Mouse (Mus musculus) ES-Bruce4 (cell line): ENCODE measurements around the gene Wdr18. TPM values are rescaled to one million over a fixed set of nuclear protein-coding genes. Genes with fewer than 3 reads are reported as not detected.
A peak's percentile ranks its signal among the peaks of the same experiment; 100 is the strongest.

Experiments
- H3K27ac ChIP-seq: 2 replicates; pipeline ENCODE4 v1.5.1; 2012; ENCODE audit warnings: low read length, inconsistent platforms; ENCODE audit not compliant: insufficient read depth
- H3K27me3 ChIP-seq: 2 replicates; pipeline ENCODE4 v1.6.1; 2012; ENCODE audit warnings: mild to moderate bottlenecking, low read length, inconsistent platforms; ENCODE audit not compliant: control insufficient read depth, poor library complexity, insufficient read depth, severe bottlenecking
- H3K36me3 ChIP-seq: 2 replicates; pipeline ENCODE4 v1.6.1; 2012; ENCODE audit warnings: inconsistent platforms, mild to moderate bottlenecking, low read length, moderate library complexity; ENCODE audit not compliant: control insufficient read depth, poor library complexity, insufficient read depth, severe bottlenecking
- H3K4me1 ChIP-seq: one replicate; pipeline ENCODE4 v1.8.1; 2011; ENCODE audit warnings: low read length; ENCODE audit not compliant: control insufficient read depth, insufficient read depth
- H3K4me3 ChIP-seq: 2 replicates; pipeline ENCODE4 v1.5.1; 2011; ENCODE audit warnings: low read depth, mild to moderate bottlenecking, low read length
- H3K9ac ChIP-seq: 2 replicates; pipeline ENCODE4 v1.6.1; 2012; ENCODE audit warnings: low read depth, mild to moderate bottlenecking, inconsistent platforms; ENCODE audit not compliant: poor library complexity, severe bottlenecking
- H3K9me3 ChIP-seq: replicated peaks from 2 replicates; pipeline ENCODE4 v1.6.1; 2012; ENCODE audit warnings: mild to moderate bottlenecking, low read length, inconsistent platforms; ENCODE audit not compliant: control insufficient read depth, poor library complexity, insufficient read depth, severe bottlenecking
- CTCF ChIP-seq: IDR thresholded peaks from one replicate; pipeline ENCODE4 v1.8.1; 2011; ENCODE audit warnings: low read depth, low read length
- EP300 ChIP-seq: IDR thresholded peaks from 2 replicates; pipeline ENCODE4 v1.6.1; 2011; ENCODE audit warnings: low read depth, low read length; ENCODE audit not compliant: insufficient read depth
- POLR2A ChIP-seq: IDR thresholded peaks from one replicate; pipeline ENCODE4 v1.8.1; 2011; ENCODE audit warnings: low read length; ENCODE audit not compliant: insufficient read depth
- polyA plus RNA-seq: library from polyadenylated mRNA; stranded (reverse); fragments of >200 nt; gene quantifications from 2 replicates; pipeline ENCODE4 v1.2.4, GENCODE M21; 2011; ENCODE audit warnings: low read depth; ENCODE audit not compliant: missing spikeins, insufficient read depth, insufficient read length

The Wdr18 gene
- polyA plus RNA-seq, 1 experiment = 55.3 TPM

DNA sequence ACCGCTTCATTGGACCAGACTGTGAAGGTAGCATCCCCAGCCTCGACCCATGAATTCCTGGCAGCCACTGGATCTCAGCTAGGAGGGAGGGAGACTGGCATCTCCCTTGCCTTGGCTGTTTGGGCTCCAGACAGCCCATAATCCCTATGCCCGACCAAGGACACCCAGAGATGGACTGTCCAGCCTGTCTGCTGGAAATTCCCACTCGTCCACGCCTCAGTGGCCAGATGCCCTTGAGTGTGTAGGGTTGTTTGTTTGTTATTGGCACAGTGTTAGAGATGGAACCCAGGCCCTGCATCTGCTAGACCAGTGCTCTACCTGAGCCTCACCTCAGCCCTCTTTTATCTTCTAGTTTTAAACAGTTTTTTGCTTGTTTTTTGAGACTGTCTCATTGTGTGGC is 5.4 kb downstream of the Wdr18 start:
- Histone ChIP-seq H3K9me3 (no peaks in the 10 kb centered on the region), H3K27me3 (no peaks in the 10 kb centered on the region), H3K9ac (no peak overlapping the region), H3K36me3 (peaks cover 37% of the 10 kb centered on the region), H3K27ac (no peak overlapping the region), H3K4me3 (no peak overlapping the region), H3K4me1 (no peaks in the 10 kb centered on the region)
- TF ChIP-seq POLR2A (no peak), CTCF (no peak), EP300 (no peak)

DNA sequence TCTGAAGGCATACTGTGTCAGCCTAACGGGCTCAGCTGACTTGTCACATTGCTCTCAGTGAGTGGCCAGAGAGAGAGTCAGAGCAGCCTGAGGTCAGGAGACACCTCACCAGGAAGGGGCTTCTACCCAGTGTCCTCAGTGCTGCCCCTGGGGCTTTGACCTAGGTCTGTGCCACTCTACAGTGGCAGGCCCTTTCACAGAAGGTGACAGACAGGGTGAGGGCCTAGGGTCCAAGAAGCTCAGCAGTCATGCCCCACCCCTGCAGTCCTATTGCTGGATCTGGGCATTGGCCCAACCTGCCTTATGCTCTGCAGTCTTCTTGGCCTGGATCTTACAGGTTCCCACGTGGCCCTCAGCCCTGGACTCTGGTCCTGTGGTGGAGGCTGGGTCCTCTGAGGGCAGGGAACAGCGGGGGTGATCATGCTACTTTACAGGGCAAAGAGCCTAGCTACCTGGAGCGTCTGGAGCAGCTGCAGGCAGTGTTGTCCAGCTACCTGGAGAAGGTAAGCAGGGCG is 7.0 kb downstream of the Wdr18 start:
- Histone ChIP-seq H3K9me3 (no peaks in the 10 kb centered on the region), H3K4me3 (no peak overlapping the region), H3K36me3 (peaks cover 32% of the 10 kb centered on the region), H3K9ac (no peak overlapping the region), H3K27me3 (no peaks in the 10 kb centered on the region), H3K4me1 (no peaks in the 10 kb centered on the region), H3K27ac (no peak overlapping the region)
- TF ChIP-seq EP300 = no peak
- TF ChIP-seq CTCF = no peak
- TF ChIP-seq POLR2A = no peak

DNA sequence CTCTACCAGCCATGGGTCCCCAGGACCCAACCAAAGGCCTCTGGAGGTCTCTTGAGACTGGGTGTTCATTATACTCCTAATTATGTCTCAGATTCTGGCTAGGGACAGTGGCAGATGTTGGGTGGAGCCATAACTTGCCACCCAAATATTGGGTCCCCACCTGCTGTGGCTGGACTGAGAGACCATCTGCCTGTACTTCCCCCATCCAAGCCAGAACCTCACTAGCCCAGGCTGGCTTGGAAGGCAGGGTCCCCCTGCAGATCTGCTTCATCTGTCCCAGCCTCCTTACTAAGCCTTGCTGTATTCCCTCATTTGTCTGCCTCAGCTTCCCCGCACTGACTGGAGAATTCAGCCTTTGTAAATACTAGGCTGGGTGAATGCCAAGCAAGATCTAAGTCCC is 8.2 kb downstream of the Wdr18 start:
- TF ChIP-seq CTCF = no peak
- no peak for TF ChIP-seq EP300
- no peak for TF ChIP-seq POLR2A
- Histone ChIP-seq H3K27me3 (no peaks in the 10 kb centered on the region), H3K9ac (no peak overlapping the region), H3K4me1 (no peaks in the 10 kb centered on the region), H3K4me3 (no peak overlapping the region), H3K9me3 (no peaks in the 10 kb centered on the region), H3K27ac (no peak overlapping the region), H3K36me3 (peaks cover 24% of the 10 kb centered on the region; the same call in 1 of the 2 replicates)

DNA sequence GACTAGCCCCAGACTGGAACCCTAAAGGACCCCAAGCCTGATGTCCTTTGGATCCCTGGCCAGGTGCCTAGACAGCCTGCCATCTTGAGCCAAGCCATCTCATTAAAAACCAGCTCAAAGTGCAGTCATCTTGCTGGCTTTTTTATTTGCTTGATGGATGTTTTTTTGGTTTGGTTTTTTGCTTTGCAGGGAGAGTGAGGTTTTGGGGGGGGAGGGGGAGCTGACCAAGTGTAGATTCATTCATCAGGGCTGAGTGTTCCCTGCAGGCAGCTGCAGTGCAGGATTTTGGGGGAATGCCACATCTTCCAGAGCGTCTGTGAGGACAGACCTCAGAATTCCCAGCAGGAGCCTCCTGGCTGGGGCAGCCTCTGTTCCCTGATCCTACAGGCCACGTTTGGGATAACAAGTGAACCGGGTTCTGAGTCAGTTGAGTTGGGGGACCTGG is 9.2 kb downstream of the Wdr18 start:
- peaks cover 19% of the 10 kb centered on the region; the same call in 1 of the 2 replicates for H3K36me3 ChIP-seq
- no peak overlapping the region for H3K27ac ChIP-seq
- H3K9ac ChIP-seq = no peak overlapping the region
- no peak for TF ChIP-seq EP300
- no peak for TF ChIP-seq POLR2A
- TF ChIP-seq CTCF = no peak
- no peaks in the 10 kb centered on the region for H3K9me3 ChIP-seq
- no peaks in the 10 kb centered on the region for H3K4me1 ChIP-seq
- H3K27me3 ChIP-seq = no peaks in the 10 kb centered on the region
- no peak overlapping the region for H3K4me3 ChIP-seq

DNA sequence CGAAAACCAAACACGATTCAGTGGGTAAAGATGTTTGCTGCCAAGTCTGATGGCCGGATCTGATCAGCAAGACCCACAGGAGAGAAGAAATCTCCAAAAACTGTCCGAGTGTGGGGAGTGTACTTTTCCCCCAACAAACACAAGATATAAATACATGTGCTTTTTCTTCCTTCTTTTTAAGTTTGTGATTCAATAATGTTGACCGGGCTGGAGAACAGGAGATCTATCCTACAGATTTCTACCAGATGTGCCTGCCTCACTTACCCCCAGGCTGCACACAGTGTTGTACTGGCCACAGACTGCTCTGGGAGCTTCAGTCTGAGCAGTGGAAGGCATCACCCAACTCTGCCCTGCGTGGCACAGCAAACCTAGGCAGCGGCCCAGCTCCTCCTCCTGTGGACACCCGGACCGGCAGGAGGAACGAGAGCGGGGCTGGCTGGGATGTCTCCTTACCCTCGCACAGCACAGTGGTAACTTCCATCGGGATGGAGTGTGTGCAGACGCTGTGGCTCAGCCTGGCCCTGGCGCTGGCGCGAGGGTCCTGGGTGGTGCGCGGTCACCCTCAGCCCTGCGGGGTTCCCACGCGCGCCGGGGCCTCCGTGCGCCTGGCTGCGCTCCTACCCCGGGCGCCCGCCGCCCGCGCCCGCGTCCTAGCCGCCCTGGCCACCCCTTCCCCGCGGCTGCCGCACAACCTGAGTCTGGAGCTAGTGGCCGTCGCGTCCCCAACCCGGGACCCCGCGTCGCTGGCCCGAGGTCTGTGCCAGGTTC is 10.6 kb downstream of the Wdr18 start, which contains the start of gene Grin3b:
Gene Grin3b, plus strand, starts transcription at position 301 of the 768 bp plus-strand sequence.
- H3K9ac ChIP-seq = peak within 1 kb of the TSS; percentile 62
- H3K36me3 ChIP-seq = peaks cover 9% of the 10 kb centered on the region; the same call in 1 of the 2 replicates

DNA sequence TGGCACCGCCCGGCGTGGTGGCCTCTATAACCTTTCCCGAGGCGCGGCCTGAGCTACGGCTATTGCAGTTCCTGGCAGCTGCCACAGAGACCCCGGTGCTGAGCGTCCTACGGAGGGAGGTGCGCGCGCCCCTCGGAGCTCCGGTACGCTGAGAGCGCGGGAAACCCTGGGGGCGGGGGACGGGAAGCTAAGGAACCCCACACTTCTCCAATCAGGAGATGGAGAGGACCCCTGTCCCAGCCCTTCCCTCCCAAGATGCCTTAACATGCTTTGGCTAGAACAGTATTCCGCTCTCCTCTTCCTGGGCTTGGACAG is 11.2 kb downstream of the Wdr18 start:
- Histone ChIP-seq H3K27me3 (no peaks in the 10 kb centered on the region), H3K27ac (no peak overlapping the region), H3K9me3 (no peaks in the 10 kb centered on the region), H3K4me3 (peak overlapping the region; percentile 44), H3K4me1 (no peaks in the 10 kb centered on the region), H3K36me3 (peaks cover 9% of the 10 kb centered on the region; the same call in 1 of the 2 replicates), H3K9ac (peak overlapping the region; percentile 62)
- TF ChIP-seq CTCF (no peak), POLR2A (no peak), EP300 (no peak)

More for the DNA sequence above, 10.6 kb downstream of the Wdr18 start, which contains the start of gene Grin3b:
- TF ChIP-seq CTCF = no peak
- TF ChIP-seq POLR2A = no peak
- TF ChIP-seq EP300 = no peak
- H3K4me3 ChIP-seq = peak within 1 kb of the TSS; percentile 44
- H3K9me3 ChIP-seq = no peaks in the 10 kb centered on the region
- H3K4me1 ChIP-seq = no peaks in the 10 kb centered on the region
- H3K27me3 ChIP-seq = no peaks in the 10 kb centered on the region
- no peak within 1 kb of the TSS for H3K27ac ChIP-seq
